Mouse (Mus musculus) midbrain, embryonic 14.5 days (tissue): Measurements from ENCODE around the gene Arid1b. TPM values are rescaled to one million over a fixed set of nuclear protein-coding genes. Genes with fewer than 3 reads are reported as not detected.

Experiments
- ATAC-seq: fragments of 200-750 bp; cut with Nextera tagmentation; 2 replicates; pipeline ENCODE4 v1.8.0; 2017; ENCODE audit warnings: moderate number of reproducible peaks, moderate library complexity; ENCODE audit not compliant: low FRiP score, low TSS enrichment
- DNase-seq: peaks from one replicate; pipeline ENCODE4 v3.0.0-alpha.2; 2015
- H3K27ac ChIP-seq: fragments of 300-500 bp; sonication (generic); replicated peaks from 2 replicates; pipeline ENCODE4 v1.5.1; 2014; ENCODE audit warnings: mild to moderate bottlenecking, low read depth, low read length, moderate library complexity
- H3K27me3 ChIP-seq: fragments of 300-500 bp; sonication (generic); 2 replicates; pipeline ENCODE4 v1.6.1; 2014; ENCODE audit warnings: low read length, control low read depth, mixed read lengths; ENCODE audit not compliant: control insufficient read depth, insufficient read depth
- H3K36me3 ChIP-seq: fragments of 300-500 bp; sonication (generic); 2 replicates; pipeline ENCODE4 v1.6.1; 2014; ENCODE audit warnings: low read length, control low read depth; ENCODE audit not compliant: control insufficient read depth, insufficient read depth
- H3K4me1 ChIP-seq: fragments of 300-500 bp; sonication (generic); 2 replicates; pipeline ENCODE4 v1.6.1; 2014; ENCODE audit warnings: mild to moderate bottlenecking, antibody characterized with exemption, low read length, control low read depth; ENCODE audit not compliant: control insufficient read depth, insufficient read depth
- H3K4me2 ChIP-seq: fragments of 300-500 bp; sonication (generic); 2 replicates; pipeline ENCODE4 v1.6.1; 2014; ENCODE audit warnings: mild to moderate bottlenecking, low read length, moderate library complexity
- H3K4me3 ChIP-seq: fragments of 300-500 bp; sonication (generic); replicated peaks from 2 replicates; pipeline ENCODE4 v1.5.1; 2014; ENCODE audit warnings: low read depth, low read length
- H3K9ac ChIP-seq: fragments of 300-500 bp; sonication (generic); replicated peaks from 2 replicates; pipeline ENCODE4 v1.6.1; 2014; ENCODE audit warnings: mild to moderate bottlenecking, low read length, moderate library complexity
- H3K9me3 ChIP-seq: fragments of 300-500 bp; sonication (generic); 2 replicates; pipeline ENCODE4 v1.6.1; 2016; ENCODE audit warnings: low read length, control low read depth, mixed read lengths; ENCODE audit not compliant: control insufficient read depth
- WGBS: fragments of 180-500 bp; shearing (Covaris S2); extraction: QIAGEN DNeasy Blood & Tissue Kit; methylation state at CpG from one replicate; pipeline ENCODE4 v1.1.7; 2014; 5-methylcytosine and 5-hydroxymethylcytosine counted together
- polyA plus RNA-seq: library from polyadenylated mRNA; unstranded; fragments of >200 nt; fragmentation: Nextera tagmentation; extraction: Ambion mirVana; gene quantifications from 2 replicates; pipeline ENCODE4 v1.2.1, GENCODE M21; 2014

Gene Arid1b
- polyA plus RNA-seq, 1 experiment from 2014 or later: 23.8 TPM

GRCm38 (mm10) chr17:5017065-5017464 is 22.9 kb downstream of the Arid1b start:
- no peak overlapping the region for H3K4me2 ChIP-seq
- no peak for DNase-seq
- no peaks in the 10 kb centered on the region for H3K36me3 ChIP-seq
- H3K4me1 ChIP-seq: peaks cover 23% of the 10 kb centered on the region
- no peaks in the 10 kb centered on the region for H3K9me3 ChIP-seq
- H3K27ac ChIP-seq: no peak overlapping the region
- WGBS: 91% methylated on average over 10 of the region's 10 CpGs
- H3K9ac ChIP-seq: no peak overlapping the region
- H3K4me3 ChIP-seq: no peak overlapping the region
- H3K27me3 ChIP-seq: no peaks in the 10 kb centered on the region
- no peak for ATAC-seq

GRCm38 (mm10) chr17:5021303-5022003 is 27.3 kb downstream of the Arid1b start:
- no peak for DNase-seq

GRCm38 (mm10) chr17:5022019-5022544 is 27.9 kb downstream of the Arid1b start:
- no peak overlapping the region for H3K27ac ChIP-seq
- no peaks in the 10 kb centered on the region for H3K27me3 ChIP-seq
- no peaks in the 10 kb centered on the region for H3K36me3 ChIP-seq
- H3K4me3 ChIP-seq: no peak overlapping the region
- H3K9ac ChIP-seq: no peak overlapping the region
- peaks cover 28% of the 10 kb centered on the region for H3K4me1 ChIP-seq
- WGBS: 46% methylated on average over 9 of the region's 9 CpGs
- no peak for DNase-seq
- no peak overlapping the region for H3K4me2 ChIP-seq
- H3K9me3 ChIP-seq: no peaks in the 10 kb centered on the region
- ATAC-seq: no peak

More at GRCm38 (mm10) chr17:5021303-5022003, 27.3 kb downstream of the Arid1b start:
- H3K4me2 ChIP-seq: no peak overlapping the region
- no peak overlapping the region for H3K4me3 ChIP-seq
- no peaks in the 10 kb centered on the region for H3K9me3 ChIP-seq
- WGBS: 37% methylated on average over 11 of the region's 11 CpGs
- no peak overlapping the region for H3K27ac ChIP-seq
- H3K4me1 ChIP-seq: peaks cover 28% of the 10 kb centered on the region
- ATAC-seq: no peak
- no peaks in the 10 kb centered on the region for H3K36me3 ChIP-seq
- no peak overlapping the region for H3K9ac ChIP-seq
- no peaks in the 10 kb centered on the region for H3K27me3 ChIP-seq

GRCm38 (mm10) chr17:5023745-5024144 is 29.6 kb downstream of the Arid1b start:
- no peaks in the 10 kb centered on the region for H3K27me3 ChIP-seq
- no peaks in the 10 kb centered on the region for H3K36me3 ChIP-seq
- DNase-seq: no peak
- H3K4me3 ChIP-seq: no peak overlapping the region
- no peak overlapping the region for H3K4me2 ChIP-seq
- no peaks in the 10 kb centered on the region for H3K9me3 ChIP-seq
- H3K4me1 ChIP-seq: peaks cover 24% of the 10 kb centered on the region
- 74% methylated on average over 10 of the region's 10 CpGs for WGBS
- ATAC-seq: no peak
- H3K27ac ChIP-seq: no peak overlapping the region
- no peak overlapping the region for H3K9ac ChIP-seq

- WGBS: 98% methylated on average over 1 of the region's 1 CpGs
- DNase-seq (no peak), ATAC-seq (no peak)
- Histone ChIP-seq H3K36me3 (no peaks in the 10 kb centered on the region), H3K4me2 (no peak overlapping the region), H3K9ac (no peak overlapping the region), H3K4me3 (no peak overlapping the region), H3K27ac (no peak overlapping the region), H3K4me1 (peaks cover 24% of the 10 kb centered on the region), H3K9me3 (no peaks in the 10 kb centered on the region), H3K27me3 (no peaks in the 10 kb centered on the region)
Observed at GRCm38 (mm10) chr17:5025400-5025799, 31.3 kb downstream of the Arid1b start.

GRCm38 (mm10) chr17:5026578-5026977 is 32.4 kb downstream of the Arid1b start:
- H3K9ac ChIP-seq: no peak overlapping the region
- peaks cover 15% of the 10 kb centered on the region for H3K4me1 ChIP-seq
- H3K9me3 ChIP-seq: no peaks in the 10 kb centered on the region
- H3K4me2 ChIP-seq: no peak overlapping the region
- 58% methylated on average over 2 of the region's 2 CpGs for WGBS
- H3K27ac ChIP-seq: no peak overlapping the region
- H3K27me3 ChIP-seq: no peaks in the 10 kb centered on the region
- no peaks in the 10 kb centered on the region for H3K36me3 ChIP-seq
- no peak for DNase-seq
- ATAC-seq: no peak
- no peak overlapping the region for H3K4me3 ChIP-seq

GRCm38 (mm10) chr17:5029148-5029547 is 35.0 kb downstream of the Arid1b start:
- Histone ChIP-seq H3K4me1 (0 out of 2 replicates have a peak, but pooled peaks cover 3% of the 10 kb centered on the region), H3K9ac (no peak overlapping the region), H3K4me3 (no peak overlapping the region), H3K36me3 (no peaks in the 10 kb centered on the region), H3K27me3 (no peaks in the 10 kb centered on the region), H3K9me3 (no peaks in the 10 kb centered on the region), H3K27ac (no peak overlapping the region), H3K4me2 (no peak overlapping the region)
- ATAC-seq (no peak), DNase-seq (no peak)
- 93% methylated on average over 4 of the region's 4 CpGs for WGBS

GRCm38 (mm10) chr17:5030290-5030689 is 36.2 kb downstream of the Arid1b start:
- no peaks in the 10 kb centered on the region for H3K27me3 ChIP-seq
- H3K9me3 ChIP-seq: no peaks in the 10 kb centered on the region
- no peak overlapping the region for H3K27ac ChIP-seq
- 60% methylated on average over 2 of the region's 2 CpGs for WGBS
- no peak overlapping the region for H3K4me2 ChIP-seq
- H3K36me3 ChIP-seq: no peaks in the 10 kb centered on the region
- DNase-seq: no peak
- no peak for ATAC-seq
- no peak overlapping the region for H3K9ac ChIP-seq
- H3K4me3 ChIP-seq: no peak overlapping the region
- H3K4me1 ChIP-seq: no peaks in the 10 kb centered on the region

- Histone ChIP-seq H3K27me3 (no peaks in the 10 kb centered on the region), H3K9me3 (no peaks in the 10 kb centered on the region), H3K27ac (no peak overlapping the region), H3K9ac (no peak overlapping the region), H3K4me2 (no peak overlapping the region), H3K4me1 (0 out of 2 replicates have a peak, but pooled peaks cover 5% of the 10 kb centered on the region), H3K36me3 (no peaks in the 10 kb centered on the region), H3K4me3 (no peak overlapping the region)
- ATAC-seq (no peak), DNase-seq (no peak)
- WGBS: 72% methylated on average over 3 of the region's 3 CpGs
Observed at GRCm38 (mm10) chr17:5033346-5033745, 39.2 kb downstream of the Arid1b start.
